Mouse (Mus musculus): ENCODE measurements at regions not wholly inside any gene's neighbourhood (a gene's known extent, or its start where the extent isn't known, plus 50 kb on each side); places are given as distances from the start of the nearest gene placed in this dataset.

- no peak for ATAC-seq (replicated peaks in 1 of 2; ENCODE audit: insufficient read depth in 1 of 2, low FRiP score in 2 of 2, low TSS enrichment in 1 of 2, low read depth in 1 of 2, poor library complexity in 2 of 2, severe bottlenecking in 2 of 2)
Observed at GRCm38 (mm10) chr12:110380831-110381750, 65.8 kb upstream of the Ppp2r5c start.

GRCm38 (mm10) chr12:110385031-110385430 lies 61.9 kb upstream of the Ppp2r5c start:
- ATAC-seq (replicated peaks in 1 of 2; ENCODE audit: insufficient read depth in 1 of 2, low FRiP score in 2 of 2, low TSS enrichment in 1 of 2, low read depth in 1 of 2, poor library complexity in 2 of 2, severe bottlenecking in 2 of 2), result no peak

- ATAC-seq (replicated peaks in 1 of 2; ENCODE audit: insufficient read depth in 1 of 2, low FRiP score in 2 of 2, low TSS enrichment in 1 of 2, low read depth in 1 of 2, poor library complexity in 2 of 2, severe bottlenecking in 2 of 2), result no peak
Observed at GRCm38 (mm10) chr12:110385801-110386599, 60.9 kb upstream of the Ppp2r5c start.

GRCm38 (mm10) chr12:110387056-110387455 lies 59.9 kb upstream of the Ppp2r5c start:
- ATAC-seq (replicated peaks in 1 of 2; ENCODE audit: insufficient read depth in 1 of 2, low FRiP score in 2 of 2, low TSS enrichment in 1 of 2, low read depth in 1 of 2, poor library complexity in 2 of 2, severe bottlenecking in 2 of 2), result no peak

DNA sequence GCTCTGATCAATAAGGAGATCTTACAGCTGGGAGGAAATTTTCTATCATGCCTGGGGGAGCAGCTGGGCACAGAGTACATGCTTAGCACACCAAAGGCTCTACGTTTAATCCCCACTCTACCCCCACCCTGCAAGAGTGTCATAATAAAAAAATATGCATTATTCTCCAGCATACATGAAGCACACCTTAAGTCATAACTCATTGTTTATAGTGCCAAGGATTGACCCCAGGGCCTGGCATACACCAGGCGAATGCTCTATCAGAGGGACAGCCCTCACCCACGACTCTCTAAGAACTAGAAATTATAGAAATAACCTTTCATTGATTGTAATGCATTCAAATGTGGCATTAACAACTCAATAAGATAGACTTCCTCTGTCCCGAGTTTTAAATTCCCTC lies 59.4 kb upstream of the Ppp2r5c start:
- no peak for ATAC-seq (replicated peaks in 1 of 2; ENCODE audit: insufficient read depth in 1 of 2, low FRiP score in 2 of 2, low TSS enrichment in 1 of 2, low read depth in 1 of 2, poor library complexity in 2 of 2, severe bottlenecking in 2 of 2)

- no peak for ATAC-seq (replicated peaks in 1 of 2; ENCODE audit: insufficient read depth in 1 of 2, low FRiP score in 2 of 2, low TSS enrichment in 1 of 2, low read depth in 1 of 2, poor library complexity in 2 of 2, severe bottlenecking in 2 of 2)
Observed at GRCm38 (mm10) chr12:110389439-110389838, 57.5 kb upstream of the Ppp2r5c start.

GRCm38 (mm10) chr12:110391464-110391863 lies 55.5 kb upstream of the Ppp2r5c start:
- ATAC-seq (replicated peaks in 1 of 2; ENCODE audit: insufficient read depth in 1 of 2, low FRiP score in 2 of 2, low TSS enrichment in 1 of 2, low read depth in 1 of 2, poor library complexity in 2 of 2, severe bottlenecking in 2 of 2), result no peak

DNA sequence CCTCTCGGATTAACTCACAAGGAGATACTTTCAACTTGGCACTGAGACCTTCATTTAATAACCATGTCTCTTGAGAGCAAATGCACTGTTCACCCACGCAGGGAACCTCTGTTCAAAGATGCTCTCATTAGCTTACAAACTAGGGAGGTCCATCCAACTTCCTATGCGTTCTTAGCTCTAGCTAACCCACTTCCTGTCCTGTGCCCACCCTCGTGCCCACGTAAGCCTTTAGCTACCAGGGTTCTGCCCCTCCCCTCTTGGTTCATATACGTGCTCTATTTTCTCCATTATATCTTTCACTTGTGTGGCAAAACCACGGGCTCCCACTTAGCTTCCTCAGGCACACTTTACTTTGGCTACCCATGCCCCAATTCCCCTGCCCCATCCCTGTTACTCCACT lies 53.4 kb upstream of the Ppp2r5c start:
- no peak for ATAC-seq (replicated peaks in 1 of 2; ENCODE audit: insufficient read depth in 1 of 2, low FRiP score in 2 of 2, low TSS enrichment in 1 of 2, low read depth in 1 of 2, poor library complexity in 2 of 2, severe bottlenecking in 2 of 2)
